Mouse (Mus musculus) embryonic facial prominence, embryonic 14.5 days (tissue): ENCODE results near the gene Tubb2b. TPM values are rescaled to one million over a fixed set of nuclear protein-coding genes. Genes with fewer than 3 reads are reported as not detected.

Experiments used
- ATAC-seq: fragments of 200-750 bp; cut with Nextera tagmentation; 2 replicates; pipeline ENCODE4 v1.8.0; 2017; ENCODE audit warnings: low read depth, moderate number of reproducible peaks, moderate TSS enrichment
- DNase-seq: peaks from one replicate; pipeline ENCODE4 v3.0.0-alpha.2; 2015; ENCODE audit warnings: low spot score
- H3K27ac ChIP-seq: fragments of 300-500 bp; sonication (generic); replicated peaks from 2 replicates; pipeline ENCODE4 v1.5.1; 2014; ENCODE audit warnings: low read depth, mild to moderate bottlenecking, low read length, moderate library complexity
- H3K27me3 ChIP-seq: fragments of 300-500 bp; sonication (generic); replicated peaks from 2 replicates; pipeline ENCODE4 v1.6.1; 2014; ENCODE audit warnings: low read length; ENCODE audit not compliant: control insufficient read depth, insufficient read depth
- H3K36me3 ChIP-seq: fragments of 300-500 bp; sonication (generic); 2 replicates; pipeline ENCODE4 v1.6.1; 2014; ENCODE audit warnings: low read length, mixed read lengths; ENCODE audit not compliant: control insufficient read depth, insufficient read depth
- H3K4me1 ChIP-seq: fragments of 300-500 bp; sonication (generic); 2 replicates; pipeline ENCODE4 v1.6.1; 2014; ENCODE audit warnings: antibody characterized with exemption, low read length; ENCODE audit not compliant: control insufficient read depth, insufficient read depth
- H3K4me2 ChIP-seq: fragments of 300-500 bp; sonication (generic); 2 replicates; pipeline ENCODE4 v1.6.1; 2014; ENCODE audit warnings: low read depth, mild to moderate bottlenecking, low read length, moderate library complexity, mixed read lengths
- H3K4me3 ChIP-seq: fragments of 300-500 bp; sonication (generic); 2 replicates; pipeline ENCODE4 v1.5.1; 2014; ENCODE audit warnings: low read depth, mild to moderate bottlenecking, low read length
- H3K9ac ChIP-seq: fragments of 300-500 bp; sonication (generic); 2 replicates; pipeline ENCODE4 v1.6.1; 2014; ENCODE audit warnings: low read depth, mild to moderate bottlenecking, low read length, moderate library complexity, mixed read lengths
- H3K9me3 ChIP-seq: fragments of 300-500 bp; sonication (generic); 2 replicates; pipeline ENCODE4 v1.6.1; 2016; ENCODE audit warnings: low read length; ENCODE audit not compliant: control insufficient read depth
- WGBS: fragments of 180-500 bp; shearing (Covaris S2); extraction: QIAGEN DNeasy Blood & Tissue Kit; methylation state at CpG from one replicate; pipeline ENCODE4 v1.1.7; 2014; 5-methylcytosine and 5-hydroxymethylcytosine counted together
- polyA plus RNA-seq: library from polyadenylated mRNA; unstranded; fragments of >200 nt; fragmentation: Nextera tagmentation; extraction: Ambion mirVana; gene quantifications from 2 replicates; pipeline ENCODE4 v1.2.1, GENCODE M21; 2014

The Tubb2b gene
- polyA plus RNA-seq, 1 experiment from 2014 or later = 52.1 TPM

DNA sequence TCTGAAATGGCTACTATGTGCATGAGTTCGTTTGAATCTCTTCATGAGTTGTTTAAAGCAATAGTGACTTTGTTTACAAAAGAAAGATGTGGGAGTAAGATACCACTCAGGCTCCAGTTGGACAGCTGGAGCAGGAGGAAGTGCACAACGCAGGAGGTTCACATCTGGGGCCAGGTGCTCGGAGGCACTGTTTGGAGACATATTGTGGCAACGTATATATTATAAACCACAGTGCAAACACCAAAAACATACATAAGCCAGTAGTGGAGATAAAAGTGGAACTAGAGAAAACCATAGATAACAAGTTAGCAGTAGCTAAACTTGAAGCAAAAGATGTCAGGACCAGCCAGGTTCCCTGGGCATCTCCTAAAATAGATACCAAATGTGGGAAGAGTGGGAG, 10.9 kb downstream of the Tubb2b start:
- Histone ChIP-seq H3K27ac (no peak overlapping the region), H3K9ac (no peak overlapping the region), H3K4me3 (no peak overlapping the region), H3K4me2 (no peak overlapping the region), H3K27me3 (no peaks in the 10 kb centered on the region), H3K36me3 (peaks cover 14% of the 10 kb centered on the region; the same call in 1 of the 2 replicates), H3K9me3 (no peaks in the 10 kb centered on the region), H3K4me1 (no peaks in the 10 kb centered on the region)
- no peak for ATAC-seq
- DNase-seq = no peak
- WGBS = 61% methylated on average over 4 of the region's 4 CpGs

DNA sequence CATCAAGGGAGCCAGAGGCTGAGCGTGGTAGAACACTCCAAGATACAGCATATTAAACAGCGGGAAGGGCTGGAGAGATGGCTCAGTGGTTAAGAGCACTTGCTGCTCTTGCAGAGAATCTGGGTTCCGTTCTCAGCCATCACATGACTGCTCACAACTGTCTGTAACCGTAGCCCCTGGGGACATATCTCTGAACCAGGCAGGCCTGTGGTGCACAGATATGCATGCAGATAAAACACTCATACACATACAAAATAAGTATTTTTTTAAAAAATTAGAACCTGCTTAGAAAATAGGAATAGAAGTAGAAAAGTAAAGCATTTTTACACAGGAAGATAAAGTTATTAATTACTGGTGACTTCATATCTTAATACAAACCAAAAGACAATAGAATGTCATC, 11.4 kb downstream of the Tubb2b start:
- Histone ChIP-seq H3K4me2 (no peak overlapping the region), H3K27me3 (no peaks in the 10 kb centered on the region), H3K4me1 (no peaks in the 10 kb centered on the region), H3K9ac (no peak overlapping the region), H3K4me3 (no peak overlapping the region), H3K36me3 (peaks cover 10% of the 10 kb centered on the region; the same call in 1 of the 2 replicates), H3K9me3 (no peaks in the 10 kb centered on the region), H3K27ac (no peak overlapping the region)
- no peak for ATAC-seq
- DNase-seq = no peak
- WGBS = 73% methylated on average over 4 of the region's 4 CpGs

- Histone ChIP-seq H3K27me3 (no peaks in the 10 kb centered on the region), H3K4me3 (no peak overlapping the region), H3K9ac (no peak overlapping the region), H3K4me1 (no peaks in the 10 kb centered on the region), H3K9me3 (no peaks in the 10 kb centered on the region), H3K36me3 (no peaks in the 10 kb centered on the region), H3K4me2 (no peak overlapping the region), H3K27ac (no peak overlapping the region)
- WGBS = 57% methylated on average over 6 of the region's 6 CpGs
- DNase-seq (no peak), ATAC-seq (no peak)
These were observed 13.8 kb downstream of the Tubb2b start for GRCm38 (mm10) chr13:34116508-34116907.

- no peak overlapping the region for H3K4me2 ChIP-seq
- no peaks in the 10 kb centered on the region for H3K27me3 ChIP-seq
- no peaks in the 10 kb centered on the region for H3K36me3 ChIP-seq
- H3K27ac ChIP-seq = no peak overlapping the region
- 69% methylated on average over 4 of the region's 4 CpGs for WGBS
- no peak overlapping the region for H3K9ac ChIP-seq
- H3K4me1 ChIP-seq = no peaks in the 10 kb centered on the region
- H3K9me3 ChIP-seq = no peaks in the 10 kb centered on the region
- H3K4me3 ChIP-seq = no peak overlapping the region
- DNase-seq = no peak
- no peak for ATAC-seq
These were observed 15.6 kb downstream of the Tubb2b start for GRCm38 (mm10) chr13:34114654-34115053.

GRCm38 (mm10) chr13:34113086-34113485, 17.2 kb downstream of the Tubb2b start:
- WGBS = 88% methylated on average over 3 of the region's 3 CpGs
- ATAC-seq (no peak), DNase-seq (no peak)
- H3K27me3 ChIP-seq = no peaks in the 10 kb centered on the region
- H3K9ac ChIP-seq = no peak overlapping the region
- H3K4me2 ChIP-seq = no peak overlapping the region
- no peaks in the 10 kb centered on the region for H3K9me3 ChIP-seq
- no peaks in the 10 kb centered on the region for H3K36me3 ChIP-seq
- H3K4me3 ChIP-seq = no peak overlapping the region
- no peak overlapping the region for H3K27ac ChIP-seq
- H3K4me1 ChIP-seq = no peaks in the 10 kb centered on the region

- H3K27me3 ChIP-seq = no peaks in the 10 kb centered on the region
- no peak overlapping the region for H3K27ac ChIP-seq
- no peaks in the 10 kb centered on the region for H3K9me3 ChIP-seq
- no peak overlapping the region for H3K9ac ChIP-seq
- no peak overlapping the region for H3K4me3 ChIP-seq
- 76% methylated on average over 5 of the region's 5 CpGs for WGBS
- ATAC-seq (no peak), DNase-seq (no peak)
- no peaks in the 10 kb centered on the region for H3K36me3 ChIP-seq
- H3K4me2 ChIP-seq = no peak overlapping the region
- H3K4me1 ChIP-seq = no peaks in the 10 kb centered on the region
These were observed 17.7 kb downstream of the Tubb2b start for GRCm38 (mm10) chr13:34112369-34113081.

DNA sequence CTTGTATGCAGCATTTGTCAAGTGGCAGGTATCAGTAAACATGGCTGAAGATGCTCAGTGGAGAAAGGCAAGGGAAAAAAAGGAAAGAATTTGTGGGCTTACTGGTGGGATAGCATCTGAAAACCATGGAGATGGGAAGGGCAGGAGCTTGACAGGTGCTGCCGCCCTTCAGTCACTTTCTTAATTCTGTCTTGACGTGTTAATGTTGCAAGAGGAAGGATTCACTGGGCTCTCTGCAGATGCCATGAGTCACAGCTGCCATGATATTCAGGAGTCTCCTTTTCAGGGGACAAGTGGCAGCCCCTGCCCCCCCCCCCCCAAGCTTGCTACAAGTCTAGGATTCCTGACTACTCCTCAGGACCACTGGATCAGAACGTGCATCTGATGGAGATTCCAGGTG, 18.4 kb downstream of the Tubb2b start:
- WGBS = 65% methylated on average over 3 of the region's 3 CpGs
- no peak overlapping the region for H3K27ac ChIP-seq
- H3K4me1 ChIP-seq = no peaks in the 10 kb centered on the region
- H3K9ac ChIP-seq = no peak overlapping the region
- H3K4me2 ChIP-seq = no peak overlapping the region
- ATAC-seq (no peak), DNase-seq (no peak)
- no peaks in the 10 kb centered on the region for H3K27me3 ChIP-seq
- H3K36me3 ChIP-seq = no peaks in the 10 kb centered on the region
- H3K4me3 ChIP-seq = no peak overlapping the region
- H3K9me3 ChIP-seq = no peaks in the 10 kb centered on the region

DNA sequence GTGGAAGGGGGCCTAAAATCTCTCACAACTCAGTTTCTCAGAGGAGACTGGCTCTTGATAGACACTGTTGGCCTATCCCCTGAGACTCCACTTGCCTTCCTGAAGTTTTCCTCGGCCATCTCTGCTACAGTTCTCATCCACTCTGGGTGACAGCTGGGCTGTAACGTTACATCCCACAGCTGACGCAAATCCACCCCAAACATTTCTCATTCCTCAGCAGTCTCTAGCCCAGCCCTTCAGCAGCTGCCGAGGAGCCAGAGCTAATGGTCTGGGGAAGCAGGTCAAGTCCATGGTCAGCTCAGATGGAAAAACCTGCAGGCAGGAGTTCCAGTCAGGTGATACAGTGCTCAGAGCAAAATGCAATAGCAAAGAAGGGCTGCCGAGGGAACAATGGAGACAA, 19.2 kb downstream of the Tubb2b start:
- 58% methylated on average over 5 of the region's 5 CpGs for WGBS

GRCm38 (mm10) chr13:34109677-34110058, 20.6 kb downstream of the Tubb2b start:
- Histone ChIP-seq H3K9me3 (no peaks in the 10 kb centered on the region), H3K27ac (no peak overlapping the region), H3K9ac (no peak overlapping the region), H3K4me2 (no peak overlapping the region), H3K4me3 (no peak overlapping the region), H3K4me1 (no peaks in the 10 kb centered on the region), H3K27me3 (no peaks in the 10 kb centered on the region), H3K36me3 (no peaks in the 10 kb centered on the region)
- peak; percentile 74; the same call in 1 of the 2 replicates for ATAC-seq
- WGBS = 51% methylated on average over 4 of the region's 4 CpGs
- DNase-seq = peak; percentile 34

More for the DNA sequence above, 19.2 kb downstream of the Tubb2b start:
- no peak overlapping the region for H3K4me2 ChIP-seq
- no peaks in the 10 kb centered on the region for H3K9me3 ChIP-seq
- no peak overlapping the region for H3K9ac ChIP-seq
- H3K27me3 ChIP-seq = no peaks in the 10 kb centered on the region
- H3K4me3 ChIP-seq = no peak overlapping the region
- ATAC-seq = peak; percentile 44; the same call in 1 of the 2 replicates
- DNase-seq = peak; percentile 48
- no peaks in the 10 kb centered on the region for H3K4me1 ChIP-seq
- H3K36me3 ChIP-seq = no peaks in the 10 kb centered on the region
- H3K27ac ChIP-seq = no peak overlapping the region
